Mouse (Mus musculus) MEL (cell line): ENCODE data around the gene Lum.

Source experiments
- CTCF ChIP-seq, 3 experiments: IDR thresholded peaks in 2 of 3; conservative IDR thresholded peaks in 1 of 3; 2 replicates each; pipeline ENCODE4 v1.5.1; 2011 to 2012; ENCODE audit warnings: low read length in 3 of 3, low read depth in 2 of 3, mild to moderate bottlenecking in 2 of 3, improper control_type of control experiment in 1 of 3, inconsistent platforms in 1 of 3, mixed read lengths in 1 of 3, moderate library complexity in 1 of 3; ENCODE audit not compliant: control insufficient read depth in 1 of 3, insufficient read depth in 1 of 3, poor library complexity in 1 of 3, severe bottlenecking in 1 of 3
- EP300 ChIP-seq, 2 experiments: IDR thresholded peaks; 2 replicates each; pipeline ENCODE4 v1.6.1; 2011; ENCODE audit warnings: improper control_type of control experiment in 2 of 2, low read length in 2 of 2, low read depth in 1 of 2, mild to moderate bottlenecking in 1 of 2
- ETS1 ChIP-seq: IDR thresholded peaks from 2 replicates; pipeline ENCODE4 v1.6.1; 2012; ENCODE audit warnings: low read depth, mild to moderate bottlenecking, inconsistent platforms, low read length, improper control_type of control experiment, moderate library complexity
- TAL1 ChIP-seq: IDR thresholded peaks from 2 replicates; pipeline ENCODE4 v1.6.1; 2012; ENCODE audit warnings: mild to moderate bottlenecking, inconsistent platforms, low read length, moderate library complexity, mixed read lengths

- TF ChIP-seq CTCF (IDR thresholded peaks at IDR 0.05 in 2 of 3, conservative IDR thresholded peaks at IDR 0.05 in 1 of 3; ENCODE audit: control insufficient read depth in 1 of 3, insufficient read depth in 1 of 3, low read depth in 2 of 3, low read length in 3 of 3, poor library complexity in 1 of 3, severe bottlenecking in 1 of 3) (no peak), EP300 (IDR thresholded peaks at IDR 0.05; ENCODE audit: low read depth in 1 of 2, low read length in 2 of 2) (no peak), TAL1 (no peak), ETS1 (no peak)
Observed at GRCm38 (mm10) chr10:97589574-97589973, 24.6 kb downstream of the Lum start.
